Mouse (Mus musculus) liver, embryonic 14.5 days (tissue): ENCODE results near the gene Fdx1.

Experiments
- CTCF ChIP-seq: IDR thresholded peaks from 2 replicates; pipeline ENCODE4 v1.5.1; 2016; ENCODE audit warnings: antibody characterized with exemption, low read depth, control low read depth
- EP300 ChIP-seq: IDR thresholded peaks from 2 replicates; pipeline ENCODE4 v1.6.1; 2016; ENCODE audit warnings: antibody characterized with exemption, low read depth

GRCm38 (mm10) chr9:51994636-51995260 is 31.4 kb upstream of the Fdx1 start:
- TF ChIP-seq CTCF, result no peak
- TF ChIP-seq EP300, result no peak
